Mouse (Mus musculus) testis, adult 2 months (tissue): ENCODE results near the gene Pgap3.

Experiments used
- CTCF ChIP-seq: fragments of 200-500 bp; IDR thresholded peaks from 2 replicates; pipeline ENCODE4 v1.5.1; 2012; ENCODE audit warnings: low read depth, mild to moderate bottlenecking, inconsistent platforms, low read length, moderate library complexity; ENCODE audit not compliant: control insufficient read depth, insufficient read depth, insufficient replicate concordance
- POLR2A ChIP-seq: fragments of 200-500 bp; IDR thresholded peaks from 2 replicates; pipeline ENCODE4 v1.6.1; 2012; ENCODE audit warnings: low read depth, mild to moderate bottlenecking, inconsistent platforms, low read length, moderate library complexity; ENCODE audit not compliant: control insufficient read depth

GRCm38 (mm10) chr11:98428436-98428835 is 28.1 kb upstream of the Pgap3 start:
- TF ChIP-seq CTCF (no peak), POLR2A (no peak)
